Mouse (Mus musculus): Measurements from ENCODE around the gene Gins3.

DNA sequence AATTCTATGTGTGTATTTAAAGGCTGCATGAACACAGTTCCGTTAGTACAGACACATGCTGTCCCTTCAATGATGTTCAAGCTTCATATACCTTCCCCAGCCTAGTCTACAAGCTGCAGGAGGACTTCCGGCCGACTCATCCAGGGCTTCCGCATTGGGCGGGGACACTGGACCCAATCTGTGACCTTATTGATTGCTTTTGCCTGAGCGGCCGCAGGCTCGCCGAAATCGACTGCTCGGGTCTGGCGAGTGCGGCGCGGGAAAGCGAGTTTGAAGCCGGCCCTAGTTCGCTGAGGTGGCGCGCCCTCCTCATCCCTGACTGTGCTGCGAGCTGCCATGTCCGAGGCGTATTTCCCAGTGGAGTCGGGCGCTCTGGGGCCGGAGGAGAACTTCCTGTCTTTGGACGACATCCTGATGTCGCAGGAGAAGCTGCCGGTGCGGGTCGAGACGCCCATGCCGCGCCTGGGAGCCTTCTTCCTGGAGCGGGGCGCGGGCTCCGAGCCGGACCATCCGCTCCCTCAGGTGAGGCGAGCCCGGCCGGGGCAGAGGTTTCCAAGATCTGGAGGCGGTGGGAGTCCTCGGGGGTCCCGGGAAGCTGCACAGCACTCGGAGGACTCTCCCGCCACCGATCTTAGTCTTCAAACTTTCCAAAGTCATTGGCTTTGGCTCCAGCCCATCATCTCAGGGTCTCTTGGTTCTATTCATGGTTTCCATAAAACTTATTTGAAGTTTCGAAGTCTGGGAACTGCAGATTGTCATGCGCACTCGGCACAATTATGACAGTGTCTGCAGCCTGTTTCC, at the start of gene Gins3:
- TF ChIP-seq POLR2A (IDR thresholded peaks at IDR 0.05; ENCODE audit: control insufficient read depth, extremely low read depth, insufficient read depth, low read length, poor library complexity), result peak; percentile 28; the same call in 1 of the 2 replicates
- TF ChIP-seq CTCF (IDR thresholded peaks at IDR 0.05; ENCODE audit: borderline replicate concordance, control insufficient read depth, extremely low read depth, insufficient read depth, low read length, poor library complexity), result no peak
